Mouse (Mus musculus) liver, postnatal 0 days (tissue): ENCODE results near the gene Mall. TPM values are rescaled to one million over a fixed set of nuclear protein-coding genes. Genes with fewer than 3 reads are reported as not detected.

Source experiments
- ATAC-seq: fragments of 200-750 bp; cut with Nextera tagmentation; 2 replicates; pipeline ENCODE4 v1.8.0; 2017; ENCODE audit warnings: mild to moderate bottlenecking, moderate library complexity
- DNase-seq: peaks from one replicate; pipeline ENCODE4 v3.0.0-alpha.2; 2016
- H3K27ac ChIP-seq: fragments of 300-500 bp; sonication (generic); 2 replicates; pipeline ENCODE4 v1.5.1; 2014; ENCODE audit warnings: antibody characterized with exemption, moderate library complexity, mild to moderate bottlenecking, low read depth
- H3K27me3 ChIP-seq: fragments of 300-500 bp; sonication (generic); 2 replicates; pipeline ENCODE4 v1.6.1; 2014; ENCODE audit warnings: low read length, control low read depth, mixed read lengths; ENCODE audit not compliant: insufficient read depth
- H3K36me3 ChIP-seq: fragments of 300-500 bp; sonication (generic); replicated peaks from 2 replicates; pipeline ENCODE4 v1.6.1; 2014; ENCODE audit warnings: mild to moderate bottlenecking, control low read depth, low read length, moderate library complexity, mixed read lengths; ENCODE audit not compliant: insufficient read depth
- H3K4me1 ChIP-seq: fragments of 300-500 bp; sonication (generic); 2 replicates; pipeline ENCODE4 v1.6.1; 2014; ENCODE audit warnings: antibody characterized with exemption, mild to moderate bottlenecking, control low read depth; ENCODE audit not compliant: insufficient read depth
- H3K4me2 ChIP-seq: fragments of 300-500 bp; sonication (generic); 2 replicates; pipeline ENCODE4 v1.6.1; 2014; ENCODE audit warnings: low read depth, mild to moderate bottlenecking, low read length, moderate library complexity, mixed read lengths
- H3K4me3 ChIP-seq: fragments of 300-500 bp; sonication (generic); 2 replicates; pipeline ENCODE4 v1.5.1; 2014; ENCODE audit warnings: low read depth, low read length
- H3K9ac ChIP-seq: fragments of 300-500 bp; sonication (generic); replicated peaks from 2 replicates; pipeline ENCODE4 v1.6.1; 2014; ENCODE audit warnings: mild to moderate bottlenecking, moderate library complexity
- H3K9me3 ChIP-seq: fragments of 300-500 bp; sonication (generic); 2 replicates; pipeline ENCODE4 v1.6.1; 2016; ENCODE audit warnings: mild to moderate bottlenecking, control low read depth, low read length, mixed read lengths
- CTCF ChIP-seq: sonication (generic); IDR thresholded peaks from 2 replicates; pipeline ENCODE4 v1.5.1; 2016; ENCODE audit warnings: antibody characterized with exemption, low read depth
- EP300 ChIP-seq: IDR thresholded peaks from 2 replicates; pipeline ENCODE4 v1.6.1; 2016; ENCODE audit warnings: antibody characterized with exemption, low read depth, mild to moderate bottlenecking
- WGBS: fragments of 180-500 bp; shearing (Covaris S2); extraction: QIAGEN DNeasy Blood & Tissue Kit; methylation state at CpG from one replicate; pipeline ENCODE4 v1.1.7; 2014; ENCODE audit not compliant: insufficient replicate concordance; 5-methylcytosine and 5-hydroxymethylcytosine counted together
- polyA plus RNA-seq: library from polyadenylated mRNA; unstranded; fragments of >200 nt; fragmentation: Nextera tagmentation; extraction: Ambion mirVana; gene quantifications from 2 replicates; pipeline ENCODE4 v1.2.1, GENCODE M21; 2015

The Mall gene
- polyA plus RNA-seq, 1 experiment from 2014 or later: 0.05 TPM

DNA sequence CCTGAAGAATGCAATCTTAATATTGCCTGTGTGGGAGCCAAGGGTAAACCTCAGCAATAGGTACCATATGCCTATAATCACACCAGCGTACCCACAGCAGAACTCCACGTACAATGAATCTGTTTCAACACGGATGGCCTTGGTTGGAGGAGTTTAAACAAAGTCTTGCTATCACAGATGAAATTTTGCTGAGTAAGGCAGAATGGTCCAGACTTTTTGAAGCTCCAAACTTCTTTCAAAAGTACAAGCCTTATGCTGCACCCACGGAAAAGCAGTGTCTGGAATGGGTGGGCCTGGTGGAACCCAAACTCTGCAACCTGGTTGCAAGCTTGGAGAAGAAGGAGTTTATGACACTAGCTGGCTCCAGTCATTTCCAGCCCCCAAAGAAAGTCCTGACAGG is 40.5 kb downstream of the Mall start:
- DNase-seq (no peak), ATAC-seq (no peak)
- 70% methylated on average over 4 of the region's 4 CpGs for WGBS
- TF ChIP-seq EP300: no peak
- no peak for TF ChIP-seq CTCF
- Histone ChIP-seq H3K27me3 (no peaks in the 10 kb centered on the region), H3K36me3 (no peaks in the 10 kb centered on the region), H3K4me1 (no peaks in the 10 kb centered on the region), H3K9ac (no peak overlapping the region), H3K9me3 (no peaks in the 10 kb centered on the region), H3K27ac (no peak overlapping the region), H3K4me3 (no peak overlapping the region), H3K4me2 (no peak overlapping the region)

DNA sequence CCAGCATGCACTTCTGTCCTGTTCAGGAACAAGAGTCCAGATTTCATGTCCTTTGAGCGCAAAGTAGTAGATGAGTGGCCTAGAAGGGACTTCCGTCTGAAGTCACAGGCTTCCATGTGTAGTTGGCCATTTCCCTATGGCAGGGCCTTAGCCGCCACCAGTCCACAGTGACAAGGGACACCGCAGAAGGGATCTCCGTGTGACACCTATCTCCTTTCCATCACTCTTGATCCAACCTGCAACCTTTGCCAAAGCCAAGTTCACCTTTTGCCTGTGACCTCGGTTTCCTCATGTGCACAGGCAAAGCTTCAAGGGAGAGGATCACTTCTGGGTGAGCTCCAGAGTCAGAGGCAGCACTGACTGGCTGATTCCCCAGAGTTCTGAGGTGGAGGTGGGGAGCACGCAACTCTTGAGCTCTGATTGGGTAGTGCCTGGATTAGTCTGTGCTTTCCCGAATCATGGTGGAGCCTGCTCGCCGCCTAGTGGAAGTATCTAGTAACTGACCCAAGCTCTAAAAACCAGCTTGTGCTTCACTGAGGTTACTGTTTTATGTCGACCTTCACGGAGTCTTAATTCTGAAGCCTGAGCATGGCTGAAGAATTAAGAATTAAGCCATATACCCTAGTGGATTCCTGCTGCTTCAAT is 45.9 kb downstream of the Mall start:
- ATAC-seq (peak; percentile 47; the same call in 1 of the 2 replicates), DNase-seq (peak; percentile 65)
- Histone ChIP-seq H3K4me1 (no peaks in the 10 kb centered on the region), H3K4me2 (no peak overlapping the region), H3K4me3 (no peak overlapping the region), H3K27me3 (no peaks in the 10 kb centered on the region; the same call in 1 of the 2 replicates), H3K9ac (no peak overlapping the region), H3K27ac (no peak overlapping the region), H3K9me3 (no peaks in the 10 kb centered on the region), H3K36me3 (no peaks in the 10 kb centered on the region)
- TF ChIP-seq CTCF (peak; percentile 78), EP300 (no peak)
- 37% methylated on average over 12 of the region's 12 CpGs for WGBS

DNA sequence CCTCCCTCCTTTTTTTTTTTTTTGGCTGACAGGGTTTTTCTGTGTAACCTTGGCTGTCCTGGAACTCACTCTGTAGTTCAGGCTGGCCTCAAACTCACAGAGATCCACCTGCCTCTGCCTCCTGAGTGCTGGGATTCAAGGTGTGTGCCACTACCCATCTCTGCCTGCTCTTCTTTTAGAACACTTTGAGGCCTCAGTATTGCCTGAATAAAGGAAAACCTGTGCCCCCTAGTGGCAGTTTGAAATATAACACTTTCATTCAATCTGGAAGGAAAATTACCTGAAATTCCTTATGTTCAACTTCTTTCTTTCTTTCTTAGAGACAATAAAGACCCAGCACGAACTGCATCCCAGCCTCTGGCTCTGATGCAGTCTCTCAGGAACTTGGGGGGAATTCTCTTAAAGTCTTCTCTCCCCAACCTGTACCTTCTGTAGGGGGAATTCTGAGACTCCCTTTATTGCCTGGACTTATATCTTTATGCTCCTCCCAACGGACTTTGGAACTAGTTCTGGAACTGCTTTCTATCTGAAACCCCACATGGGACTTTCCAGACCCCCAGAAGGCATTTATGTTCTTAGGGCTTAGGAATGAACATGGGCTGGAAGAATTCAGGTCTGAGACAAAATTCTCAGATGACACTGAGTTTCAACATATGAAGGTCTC is 61.8 kb downstream of the Mall start:
- ATAC-seq: no peak
- DNase-seq: no peak
- WGBS: 26% methylated on average over 2 of the region's 2 CpGs
- Histone ChIP-seq H3K27me3 (no peaks in the 10 kb centered on the region), H3K4me3 (no peak overlapping the region), H3K4me2 (no peak overlapping the region), H3K9me3 (no peaks in the 10 kb centered on the region), H3K27ac (no peak overlapping the region), H3K9ac (no peak overlapping the region), H3K36me3 (no peaks in the 10 kb centered on the region), H3K4me1 (no peaks in the 10 kb centered on the region)
- TF ChIP-seq EP300: no peak
- peak; percentile 75 for TF ChIP-seq CTCF

DNA sequence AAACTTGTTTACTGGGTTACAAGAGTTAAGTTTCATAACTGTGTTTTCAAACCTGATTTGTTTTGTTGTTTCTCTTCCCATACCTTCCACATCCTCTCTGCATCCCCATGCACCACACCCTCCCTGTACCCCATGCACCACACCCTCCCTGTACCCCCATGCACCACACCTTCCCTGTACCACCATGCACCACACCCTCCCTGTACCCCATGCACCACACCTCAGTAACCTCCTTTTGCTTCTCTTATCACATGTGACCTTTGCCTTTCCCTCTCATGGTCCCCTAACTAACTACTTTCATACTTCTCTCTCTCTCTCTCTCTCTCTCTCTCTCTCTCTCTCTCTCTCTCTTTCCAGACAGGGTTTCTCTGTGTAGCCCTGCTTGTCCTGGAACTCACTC is 62.7 kb downstream of the Mall start:
- TF ChIP-seq EP300 (no peak), CTCF (no peak)
- Histone ChIP-seq H3K4me3 (no peak overlapping the region), H3K27ac (no peak overlapping the region), H3K9ac (no peak overlapping the region), H3K36me3 (no peaks in the 10 kb centered on the region), H3K9me3 (no peaks in the 10 kb centered on the region), H3K4me1 (no peaks in the 10 kb centered on the region), H3K4me2 (no peak overlapping the region), H3K27me3 (no peaks in the 10 kb centered on the region)
- ATAC-seq (no peak), DNase-seq (no peak)

DNA sequence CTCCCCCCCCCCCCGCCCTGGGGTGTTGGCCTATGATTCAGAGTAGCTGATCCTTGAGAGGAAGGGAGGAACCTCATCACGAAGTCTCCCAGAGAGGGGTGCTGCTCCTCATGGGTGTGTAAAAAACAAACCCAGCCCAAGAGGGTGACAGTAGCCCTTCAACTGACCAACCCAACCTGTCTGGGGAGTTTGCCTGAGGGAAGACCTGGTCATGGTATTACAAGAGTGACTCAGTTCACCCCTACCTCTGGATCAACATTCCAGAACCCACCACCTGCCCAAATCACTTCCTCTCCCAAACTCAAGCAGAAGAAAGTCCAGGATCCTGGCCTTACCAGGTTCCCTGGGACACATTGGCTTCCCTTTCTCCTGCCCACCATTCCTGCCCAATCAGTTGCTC is 67.0 kb downstream of the Mall start:
- 38% methylated on average over 1 of the region's 2 CpGs for WGBS
- H3K9ac ChIP-seq: no peak overlapping the region
- no peaks in the 10 kb centered on the region for H3K36me3 ChIP-seq
- H3K27ac ChIP-seq: no peak overlapping the region
- no peaks in the 10 kb centered on the region for H3K9me3 ChIP-seq
- H3K4me2 ChIP-seq: no peak overlapping the region
- TF ChIP-seq EP300 (no peak), CTCF (no peak)
- no peak overlapping the region for H3K4me3 ChIP-seq
- ATAC-seq (no peak), DNase-seq (no peak)
- peaks cover 7% of the 10 kb centered on the region; the same call in 1 of the 2 replicates for H3K27me3 ChIP-seq
- H3K4me1 ChIP-seq: no peaks in the 10 kb centered on the region

DNA sequence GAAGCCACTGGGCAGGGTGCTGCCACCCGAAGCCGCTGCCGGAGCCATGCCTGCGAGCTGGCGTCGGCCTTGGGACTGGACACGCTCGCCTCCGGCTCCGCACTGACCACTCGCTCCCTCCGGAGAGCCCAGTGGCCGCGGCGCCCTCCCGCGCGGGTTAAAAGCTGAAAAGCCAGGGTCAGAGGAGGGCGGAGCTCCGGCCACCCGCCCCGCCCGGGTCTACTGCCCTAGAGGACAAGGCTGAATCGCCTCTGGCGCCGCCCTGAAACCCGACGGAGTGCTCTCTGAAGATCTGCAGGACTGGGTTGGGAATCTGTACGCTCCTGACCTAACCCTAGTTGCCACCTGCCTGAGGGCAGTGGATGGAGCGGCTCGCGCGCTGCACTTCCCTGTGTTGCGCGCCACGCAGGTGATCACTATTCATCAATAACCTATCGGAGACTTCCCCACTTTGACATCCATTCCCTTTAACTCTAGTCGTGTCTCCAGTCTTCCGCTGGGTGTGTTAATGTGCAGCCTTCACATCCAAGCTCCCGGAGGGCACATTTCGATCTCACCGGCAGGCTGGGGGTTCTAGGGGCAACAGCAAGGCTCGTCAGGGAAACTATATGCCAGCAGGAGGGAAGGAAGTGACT is 73.5 kb downstream of the Mall start, which contains the start of gene Mal:
Gene Mal (minus strand): TSS at position 610 of the 635 bp plus-strand sequence.
- DNase-seq (peak; percentile 37), ATAC-seq (peak; percentile 47; the same call in 1 of the 2 replicates)
- Histone ChIP-seq H3K27me3 (peaks cover 45% of the 10 kb centered on the region), H3K9ac (no peak within 1 kb of the TSS), H3K36me3 (no peaks in the 10 kb centered on the region), H3K27ac (no peak within 1 kb of the TSS), H3K4me1 (peaks cover 5% of the 10 kb centered on the region; the same call in 1 of the 2 replicates), H3K4me2 (peak within 1 kb of the TSS; percentile 63), H3K4me3 (peak within 1 kb of the TSS; percentile 32), H3K9me3 (no peaks in the 10 kb centered on the region)
- TF ChIP-seq EP300: no peak
- no peak for TF ChIP-seq CTCF
- WGBS: 1% methylated on average over 43 of the region's 43 CpGs
